Mouse (Mus musculus) midbrain, postnatal 0 days (tissue): ENCODE results near the gene Usp12. TPM values are rescaled to one million over a fixed set of nuclear protein-coding genes. Genes with fewer than 3 reads are reported as not detected.

Experiments
- ATAC-seq: fragments of 200-750 bp; cut with Nextera tagmentation; 2 replicates; pipeline ENCODE4 v1.8.0; 2017; ENCODE audit warnings: moderate number of reproducible peaks, mild to moderate bottlenecking, moderate TSS enrichment, moderate library complexity; ENCODE audit not compliant: low FRiP score
- DNase-seq: peaks from one replicate; pipeline ENCODE4 v3.0.0-alpha.2; 2015; ENCODE audit warnings: low spot score
- H3K27ac ChIP-seq: fragments of 300-500 bp; sonication (generic); 2 replicates; pipeline ENCODE4 v1.5.1; 2014; ENCODE audit warnings: low read depth, mild to moderate bottlenecking, low read length, mixed read lengths
- H3K27me3 ChIP-seq: fragments of 300-500 bp; sonication (generic); 2 replicates; pipeline ENCODE4 v1.6.1; 2014; ENCODE audit warnings: low read length, control low read depth, mixed read lengths; ENCODE audit not compliant: insufficient read depth
- H3K36me3 ChIP-seq: fragments of 300-500 bp; sonication (generic); 2 replicates; pipeline ENCODE4 v1.6.1; 2014; ENCODE audit warnings: low read length, control low read depth, mixed read lengths; ENCODE audit not compliant: insufficient read depth
- H3K4me1 ChIP-seq: fragments of 300-500 bp; sonication (generic); 2 replicates; pipeline ENCODE4 v1.6.1; 2014; ENCODE audit warnings: mild to moderate bottlenecking, control low read depth, antibody characterized with exemption, low read length, mixed read lengths; ENCODE audit not compliant: insufficient read depth
- H3K4me2 ChIP-seq: fragments of 300-500 bp; sonication (generic); 2 replicates; pipeline ENCODE4 v1.6.1; 2014; ENCODE audit warnings: low read depth, mild to moderate bottlenecking, low read length, mixed read lengths; ENCODE audit not compliant: poor library complexity, severe bottlenecking
- H3K4me3 ChIP-seq: fragments of 300-500 bp; sonication (generic); 2 replicates; pipeline ENCODE4 v1.5.1; 2014; ENCODE audit warnings: low read depth, mild to moderate bottlenecking, low read length, moderate library complexity
- H3K9ac ChIP-seq: fragments of 300-500 bp; sonication (generic); replicated peaks from 2 replicates; pipeline ENCODE4 v1.6.1; 2014; ENCODE audit warnings: mild to moderate bottlenecking, low read length, moderate library complexity, mixed read lengths; ENCODE audit not compliant: poor library complexity, severe bottlenecking
- H3K9me3 ChIP-seq: fragments of 300-500 bp; sonication (generic); 2 replicates; pipeline ENCODE4 v1.6.1; 2016; ENCODE audit warnings: low read length, control low read depth
- CTCF ChIP-seq: IDR thresholded peaks from 2 replicates; pipeline ENCODE4 v1.5.1; 2016; ENCODE audit warnings: antibody characterized with exemption, mild to moderate bottlenecking
- WGBS: fragments of 180-500 bp; shearing (Covaris S2); extraction: QIAGEN DNeasy Blood & Tissue Kit; methylation state at CpG from one replicate; pipeline ENCODE4 v1.1.7; 2014; 5-methylcytosine and 5-hydroxymethylcytosine counted together
- polyA plus RNA-seq: library from polyadenylated mRNA; unstranded; fragments of >200 nt; fragmentation: Nextera tagmentation; extraction: Ambion mirVana; gene quantifications from 2 replicates; pipeline ENCODE4 v1.2.1, GENCODE M21; 2015
- total RNA-seq: library from RNA; depleted of rRNA; stranded (reverse); fragments of >200 nt; gene quantifications from 2 replicates; pipeline ENCODE4 v1.2.3, GENCODE M21; 2014

Gene Usp12
- total and polyA plus RNA-seq, 2 experiments from 2014 or later: 14.1 to 24.1 TPM

DNA sequence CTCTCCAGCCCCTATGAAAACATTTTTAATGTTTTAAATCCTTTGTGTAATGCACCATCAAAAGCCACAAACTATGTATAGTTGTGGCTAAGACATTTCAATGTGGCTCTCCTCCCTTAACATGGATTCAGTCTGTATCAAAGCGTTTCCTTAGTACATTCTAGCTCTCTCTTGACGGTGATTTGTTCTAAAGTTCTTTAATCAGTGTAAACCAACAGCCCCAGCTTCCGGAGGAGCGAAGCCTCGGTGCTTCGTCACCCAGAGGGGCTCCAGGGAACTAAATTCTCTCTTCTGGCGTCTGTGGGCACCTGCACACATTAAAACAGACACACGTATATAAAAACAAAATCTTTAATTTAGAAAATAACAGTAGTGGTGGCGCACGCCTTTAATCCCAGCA is 10.9 kb downstream of the Usp12 start:
- TF ChIP-seq CTCF: no peak

DNA sequence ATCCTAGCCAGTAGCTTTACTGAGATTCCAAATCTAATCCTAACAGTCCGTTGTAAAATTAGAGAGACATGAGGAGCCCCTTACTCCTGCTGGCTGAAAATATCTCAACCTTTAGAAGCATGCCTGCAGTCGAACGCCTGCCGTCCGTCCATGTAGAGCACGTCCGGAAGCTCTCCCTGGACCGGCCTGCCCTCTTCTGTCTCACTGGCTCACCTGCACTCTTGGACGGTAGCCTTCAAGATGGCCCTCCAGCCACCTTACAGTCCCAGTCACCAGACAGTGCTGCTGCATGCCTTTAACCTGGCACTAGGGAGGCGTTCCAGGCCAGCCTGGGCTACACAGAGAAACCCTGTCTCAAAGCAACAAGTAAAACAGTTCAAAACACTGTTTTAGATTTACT is 11.5 kb downstream of the Usp12 start:
- no peaks in the 10 kb centered on the region for H3K27me3 ChIP-seq
- TF ChIP-seq CTCF: no peak
- H3K9me3 ChIP-seq: no peaks in the 10 kb centered on the region
- DNase-seq: no peak
- no peak overlapping the region for H3K27ac ChIP-seq
- 0 out of 2 replicates have a peak, but pooled peaks cover 3% of the 10 kb centered on the region for H3K36me3 ChIP-seq
- no peak for ATAC-seq
- H3K4me1 ChIP-seq: no peaks in the 10 kb centered on the region
- WGBS: 89% methylated on average over 10 of the region's 10 CpGs
- no peak overlapping the region for H3K4me3 ChIP-seq
- H3K9ac ChIP-seq: no peak overlapping the region
- no peak overlapping the region for H3K4me2 ChIP-seq

More for the DNA sequence above, 10.9 kb downstream of the Usp12 start:
- H3K4me2 ChIP-seq: no peak overlapping the region
- H3K27me3 ChIP-seq: no peaks in the 10 kb centered on the region
- no peak overlapping the region for H3K9ac ChIP-seq
- no peak overlapping the region for H3K27ac ChIP-seq
- ATAC-seq (no peak), DNase-seq (no peak)
- H3K36me3 ChIP-seq: 0 out of 2 replicates have a peak, but pooled peaks cover 3% of the 10 kb centered on the region
- 94% methylated on average over 10 of the region's 10 CpGs for WGBS
- no peak overlapping the region for H3K4me3 ChIP-seq
- no peaks in the 10 kb centered on the region for H3K9me3 ChIP-seq
- no peaks in the 10 kb centered on the region for H3K4me1 ChIP-seq

DNA sequence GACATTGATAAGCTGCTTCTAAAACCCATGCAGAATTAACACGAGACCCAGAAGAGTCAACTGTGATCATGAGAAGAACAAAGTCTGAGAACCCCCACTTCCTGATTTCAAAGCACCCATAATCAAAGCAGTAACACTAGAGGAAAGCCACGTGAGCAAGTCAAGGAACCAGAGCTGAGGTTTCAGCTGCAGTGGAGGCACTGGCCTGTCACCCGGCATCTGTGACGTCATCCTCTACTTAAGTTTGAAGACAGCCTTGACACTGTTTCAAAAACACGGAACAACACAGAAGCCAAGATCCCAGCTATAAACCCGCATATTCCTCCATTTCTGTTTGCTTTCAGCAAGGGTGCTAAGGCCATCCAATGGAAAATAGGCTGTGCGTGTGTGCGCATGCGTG is 13.1 kb downstream of the Usp12 start:
- H3K36me3 ChIP-seq: 0 out of 2 replicates have a peak, but pooled peaks cover 3% of the 10 kb centered on the region
- no peak for ATAC-seq
- WGBS: 89% methylated on average over 9 of the region's 9 CpGs

DNA sequence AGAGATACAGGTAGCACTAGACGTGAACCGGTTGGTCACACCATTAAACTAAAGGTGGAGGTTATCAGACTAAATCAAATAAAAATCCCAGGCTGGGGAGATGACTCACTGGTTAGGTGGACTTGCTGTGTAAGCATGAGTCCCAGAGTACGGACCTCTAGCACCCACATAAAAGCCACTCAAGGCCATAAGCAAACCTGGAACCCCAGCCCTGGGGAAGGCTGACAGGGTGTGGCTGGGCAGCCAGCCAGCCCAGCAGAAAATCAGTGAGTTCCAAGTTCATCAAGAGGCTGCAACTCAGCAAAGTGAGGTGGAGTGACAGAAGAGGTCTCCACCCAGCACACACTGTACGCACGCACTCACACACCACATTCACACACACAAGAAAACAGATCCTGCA is 14.9 kb downstream of the Usp12 start:
- no peak overlapping the region for H3K4me3 ChIP-seq
- WGBS: 96% methylated on average over 5 of the region's 5 CpGs
- no peaks in the 10 kb centered on the region for H3K9me3 ChIP-seq
- no peak for TF ChIP-seq CTCF
- no peak overlapping the region for H3K27ac ChIP-seq
- DNase-seq (no peak), ATAC-seq (no peak)
- H3K4me1 ChIP-seq: 0 out of 2 replicates have a peak, but pooled peaks cover 4% of the 10 kb centered on the region
- 0 out of 2 replicates have a peak, but pooled peaks cover 3% of the 10 kb centered on the region for H3K36me3 ChIP-seq
- H3K27me3 ChIP-seq: no peaks in the 10 kb centered on the region
- no peak overlapping the region for H3K9ac ChIP-seq
- no peak overlapping the region for H3K4me2 ChIP-seq

More for the DNA sequence above, 13.1 kb downstream of the Usp12 start:
- TF ChIP-seq CTCF: no peak
- Histone ChIP-seq H3K27ac (no peak overlapping the region), H3K9me3 (no peaks in the 10 kb centered on the region), H3K9ac (no peak overlapping the region), H3K4me3 (no peak overlapping the region), H3K4me1 (0 out of 2 replicates have a peak, but pooled peaks cover 4% of the 10 kb centered on the region), H3K4me2 (no peak overlapping the region), H3K27me3 (no peaks in the 10 kb centered on the region)
- DNase-seq: no peak

DNA sequence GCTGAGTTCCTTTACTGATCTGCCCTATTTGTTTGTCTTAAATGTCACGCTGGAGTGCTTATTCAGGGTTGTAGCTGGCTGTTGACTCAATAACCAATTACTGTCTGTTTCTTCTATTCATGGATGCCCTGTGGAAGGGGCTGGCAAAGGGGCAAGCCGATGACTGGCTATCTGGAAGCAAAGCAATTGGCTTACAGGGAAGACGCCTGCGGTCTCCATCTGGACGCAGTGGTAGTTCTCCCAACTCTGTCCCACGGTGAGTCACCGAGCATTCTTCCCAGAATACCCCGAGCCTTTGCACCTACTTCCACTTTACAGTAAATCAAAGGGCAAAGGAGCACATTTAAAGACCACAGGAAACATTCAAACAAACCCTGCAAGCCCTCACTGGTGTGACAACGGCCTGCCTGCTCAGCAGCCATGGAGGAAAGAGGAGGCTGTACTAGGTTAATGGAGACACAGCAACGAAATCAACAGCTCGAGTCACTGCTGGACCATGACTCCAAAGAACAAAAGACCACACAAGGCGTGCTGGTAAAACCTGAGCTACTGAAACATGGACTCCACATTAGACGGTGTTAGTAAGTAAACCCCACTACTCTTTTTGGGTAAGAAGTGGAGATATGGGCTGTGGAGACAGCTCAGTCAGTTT is 17.7 kb downstream of the Usp12 start:
- H3K27me3 ChIP-seq: no peaks in the 10 kb centered on the region
- 0 out of 2 replicates have a peak, but pooled peaks cover 4% of the 10 kb centered on the region for H3K4me1 ChIP-seq
- H3K9ac ChIP-seq: no peak overlapping the region
- no peak overlapping the region for H3K27ac ChIP-seq
- no peak overlapping the region for H3K4me3 ChIP-seq
- DNase-seq (peak; percentile 23), ATAC-seq (no peak)
- WGBS: 78% methylated on average over 13 of the region's 13 CpGs
- no peaks in the 10 kb centered on the region for H3K36me3 ChIP-seq
- H3K4me2 ChIP-seq: no peak overlapping the region
- TF ChIP-seq CTCF: no peak
- H3K9me3 ChIP-seq: no peaks in the 10 kb centered on the region

DNA sequence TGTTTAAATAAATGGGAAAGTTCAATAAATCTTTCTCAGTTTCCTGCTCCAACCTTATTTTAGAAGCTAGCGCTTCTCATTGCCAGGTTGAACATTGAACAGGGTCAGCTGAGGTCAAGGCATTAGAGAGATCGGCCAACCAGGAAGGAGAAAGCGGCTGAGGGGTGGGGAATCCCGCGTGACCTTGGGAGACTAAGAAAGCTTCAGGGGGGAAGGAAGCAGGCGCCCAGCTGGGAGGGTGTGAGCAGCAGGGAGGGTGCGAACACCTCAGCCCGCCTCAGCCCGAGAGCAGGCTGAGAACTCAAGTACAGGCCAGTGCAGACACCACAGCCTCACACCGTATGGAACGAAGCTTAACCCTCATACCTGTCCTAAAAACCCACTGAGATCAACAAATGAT is 22.8 kb downstream of the Usp12 start:
- H3K4me2 ChIP-seq: no peak overlapping the region
- no peak for DNase-seq
- no peak overlapping the region for H3K4me3 ChIP-seq
- H3K27ac ChIP-seq: no peak overlapping the region
- H3K36me3 ChIP-seq: peaks cover 7% of the 10 kb centered on the region; the same call in 1 of the 2 replicates
- no peaks in the 10 kb centered on the region for H3K27me3 ChIP-seq
- no peak for TF ChIP-seq CTCF
- no peaks in the 10 kb centered on the region for H3K9me3 ChIP-seq
- ATAC-seq: no peak
- H3K4me1 ChIP-seq: 0 out of 2 replicates have a peak, but pooled peaks cover 1% of the 10 kb centered on the region
- 65% methylated on average over 11 of the region's 11 CpGs for WGBS
- no peak overlapping the region for H3K9ac ChIP-seq
